Mouse (Mus musculus): ENCODE results near the gene Ucp3.

DNA sequence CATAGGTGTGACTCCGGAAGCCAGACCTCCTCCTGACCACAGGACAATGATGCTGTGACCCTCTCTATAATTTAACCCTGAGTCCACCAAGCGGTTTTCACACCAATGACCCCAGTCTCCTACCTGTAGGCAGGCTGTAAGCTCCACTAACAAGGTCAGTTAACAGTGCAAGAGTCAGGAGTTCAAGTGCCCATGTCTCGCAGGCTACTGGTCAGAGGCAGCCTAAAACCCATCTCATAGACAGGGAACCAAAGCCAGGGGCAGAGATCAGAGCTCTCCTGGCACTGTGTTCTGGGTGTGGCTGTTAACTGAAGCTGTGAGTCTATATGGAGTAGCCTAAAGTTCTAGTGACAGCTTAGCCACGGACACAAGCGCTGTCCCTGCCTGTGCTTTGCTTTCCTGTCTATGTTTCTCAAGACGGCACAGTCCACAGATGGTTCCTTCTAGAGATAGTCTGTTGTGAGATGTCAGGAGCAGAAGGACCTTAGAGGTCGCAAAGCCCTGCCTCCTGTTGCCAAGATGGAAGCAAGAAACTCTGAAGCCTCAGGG lies 29.7 kb downstream of the Ucp3 start:
- no peak for TF ChIP-seq CTCF (IDR thresholded peaks at IDR 0.05; ENCODE audit: control insufficient read depth, insufficient read depth, insufficient read length)
- no peak for TF ChIP-seq MYOG (IDR thresholded peaks at IDR 0.05; ENCODE audit: control insufficient read depth, extremely low read depth, insufficient read length)
